Mouse (Mus musculus): ENCODE measurements at regions not wholly inside any gene's neighbourhood (a gene's known extent, or its start where the extent isn't known, plus 50 kb on each side); places are given as distances from the start of the nearest gene placed in this dataset.

- TF ChIP-seq HCFC1 (IDR thresholded peaks at IDR 0.05; ENCODE audit: borderline replicate concordance, insufficient read depth, low read length) (no peak), MAFK (IDR thresholded peaks at IDR 0.05; ENCODE audit: insufficient read depth, low read depth, low read length) (no peak), ZC3H11A (IDR thresholded peaks at IDR 0.05; ENCODE audit: borderline replicate concordance, low read depth, low read length) (no peak)
Observed at GRCm38 (mm10) chrX:142517205-142517604, 126.9 kb upstream of the Acsl4 start.
